Mouse (Mus musculus) intestine, embryonic 14.5 days (tissue): Measurements from ENCODE around the gene Pkp4. TPM values are rescaled to one million over a fixed set of nuclear protein-coding genes. Genes with fewer than 3 reads are reported as not detected.

ENCODE experiments used
- ATAC-seq: fragments of 200-750 bp; cut with Nextera tagmentation; replicated peaks from 2 replicates; pipeline ENCODE4 v1.8.0; 2017; ENCODE audit warnings: low read depth, moderate number of reproducible peaks, moderate TSS enrichment, moderate library complexity; ENCODE audit not compliant: low FRiP score, low TSS enrichment
- DNase-seq: peaks from one replicate; pipeline ENCODE4 v3.0.0-alpha.2; 2018; ENCODE audit warnings: low spot score
- H3K27ac ChIP-seq: fragments of 300-500 bp; sonication (generic); 2 replicates; pipeline ENCODE4 v1.5.1; 2014; ENCODE audit warnings: low read depth, mild to moderate bottlenecking, control low read depth
- H3K27me3 ChIP-seq: fragments of 300-500 bp; sonication (generic); replicated peaks from 2 replicates; pipeline ENCODE4 v1.6.1; 2014; ENCODE audit warnings: low read length, control low read depth; ENCODE audit not compliant: control insufficient read depth, insufficient read depth
- H3K36me3 ChIP-seq: fragments of 300-500 bp; sonication (generic); 2 replicates; pipeline ENCODE4 v1.6.1; 2014; ENCODE audit warnings: low read length, control low read depth; ENCODE audit not compliant: control insufficient read depth, insufficient read depth
- H3K4me1 ChIP-seq: fragments of 300-500 bp; sonication (generic); replicated peaks from 2 replicates; pipeline ENCODE4 v1.6.1; 2014; ENCODE audit warnings: low read length, control low read depth, mixed read lengths; ENCODE audit not compliant: control insufficient read depth, insufficient read depth
- H3K4me2 ChIP-seq: fragments of 300-500 bp; sonication (generic); 2 replicates; pipeline ENCODE4 v1.6.1; 2014; ENCODE audit warnings: low read length
- H3K4me3 ChIP-seq: fragments of 300-500 bp; sonication (generic); 2 replicates; pipeline ENCODE4 v1.5.1; 2014; ENCODE audit warnings: low read depth, low read length, control low read depth, mixed read lengths
- H3K9ac ChIP-seq: fragments of 300-500 bp; sonication (generic); 2 replicates; pipeline ENCODE4 v1.6.1; 2014; ENCODE audit warnings: mild to moderate bottlenecking, low read length
- H3K9me3 ChIP-seq: fragments of 300-500 bp; sonication (generic); 2 replicates; pipeline ENCODE4 v1.6.1; 2016; ENCODE audit warnings: low read length, control low read depth; ENCODE audit not compliant: control insufficient read depth
- WGBS: fragments of 180-500 bp; shearing (Covaris S2); extraction: QIAGEN DNeasy Blood & Tissue Kit; methylation state at CpG from one replicate; pipeline ENCODE4 v1.1.7; 2014; 5-methylcytosine and 5-hydroxymethylcytosine counted together
- polyA plus RNA-seq: library from polyadenylated mRNA; unstranded; fragments of >200 nt; fragmentation: Nextera tagmentation; extraction: Ambion mirVana; gene quantifications from 2 replicates; pipeline ENCODE4 v1.2.1, GENCODE M21; 2014

Pkp4 gene
- polyA plus RNA-seq, 1 experiment from 2014 or later = 24.4 TPM

GRCm38 (mm10) chr2:59230656-59231055 lies 70.0 kb downstream of the Pkp4 start:
- DNase-seq (no peak), ATAC-seq (no peak)
- H3K27ac ChIP-seq = no peak overlapping the region
- peaks cover 7% of the 10 kb centered on the region for H3K36me3 ChIP-seq
- no peak overlapping the region for H3K4me2 ChIP-seq
- no peaks in the 10 kb centered on the region for H3K4me1 ChIP-seq
- H3K9ac ChIP-seq = no peak overlapping the region
- H3K27me3 ChIP-seq = no peaks in the 10 kb centered on the region
- H3K9me3 ChIP-seq = no peaks in the 10 kb centered on the region
- no peak overlapping the region for H3K4me3 ChIP-seq
- WGBS = 61% methylated on average over 9 of the region's 9 CpGs

GRCm38 (mm10) chr2:59231514-59231913 lies 70.9 kb downstream of the Pkp4 start:
- Histone ChIP-seq H3K27me3 (no peaks in the 10 kb centered on the region), H3K4me3 (no peak overlapping the region), H3K9ac (no peak overlapping the region), H3K9me3 (no peaks in the 10 kb centered on the region), H3K4me2 (no peak overlapping the region), H3K36me3 (peaks cover 7% of the 10 kb centered on the region), H3K27ac (no peak overlapping the region), H3K4me1 (no peaks in the 10 kb centered on the region)
- ATAC-seq (no peak), DNase-seq (no peak)
- 83% methylated on average over 5 of the region's 5 CpGs for WGBS

- Histone ChIP-seq H3K9me3 (no peaks in the 10 kb centered on the region), H3K27me3 (no peaks in the 10 kb centered on the region), H3K4me1 (no peaks in the 10 kb centered on the region), H3K27ac (no peak overlapping the region), H3K4me3 (no peak overlapping the region), H3K4me2 (no peak overlapping the region), H3K36me3 (peaks cover 7% of the 10 kb centered on the region), H3K9ac (no peak overlapping the region)
- no peak for DNase-seq
- ATAC-seq = no peak
- WGBS = 86% methylated on average over 13 of the region's 13 CpGs
Observed at GRCm38 (mm10) chr2:59233294-59233923, 72.8 kb downstream of the Pkp4 start.

GRCm38 (mm10) chr2:59233936-59234335 lies 73.3 kb downstream of the Pkp4 start:
- H3K9me3 ChIP-seq = no peaks in the 10 kb centered on the region
- H3K4me2 ChIP-seq = no peak overlapping the region
- no peak overlapping the region for H3K4me3 ChIP-seq
- no peaks in the 10 kb centered on the region for H3K27me3 ChIP-seq
- no peaks in the 10 kb centered on the region for H3K4me1 ChIP-seq
- no peak overlapping the region for H3K27ac ChIP-seq
- peaks cover 7% of the 10 kb centered on the region for H3K36me3 ChIP-seq
- no peak for DNase-seq
- H3K9ac ChIP-seq = no peak overlapping the region
- WGBS = 85% methylated on average over 5 of the region's 5 CpGs
- ATAC-seq = no peak

- Histone ChIP-seq H3K4me2 (no peak overlapping the region), H3K36me3 (peaks cover 7% of the 10 kb centered on the region), H3K27me3 (no peaks in the 10 kb centered on the region), H3K4me1 (no peaks in the 10 kb centered on the region), H3K9me3 (no peaks in the 10 kb centered on the region), H3K27ac (no peak overlapping the region), H3K4me3 (no peak overlapping the region), H3K9ac (no peak overlapping the region)
- DNase-seq (no peak), ATAC-seq (no peak)
- 91% methylated on average over 5 of the region's 5 CpGs for WGBS
Observed at GRCm38 (mm10) chr2:59234537-59234936, 73.9 kb downstream of the Pkp4 start.

- WGBS = 63% methylated on average over 10 of the region's 10 CpGs
- Histone ChIP-seq H3K36me3 (no peaks in the 10 kb centered on the region), H3K27ac (no peak overlapping the region), H3K27me3 (no peaks in the 10 kb centered on the region), H3K9ac (no peak overlapping the region), H3K4me2 (no peak overlapping the region), H3K4me1 (no peaks in the 10 kb centered on the region), H3K4me3 (no peak overlapping the region), H3K9me3 (no peaks in the 10 kb centered on the region)
- DNase-seq (no peak), ATAC-seq (no peak)
Observed at GRCm38 (mm10) chr2:59239841-59240395, 79.3 kb downstream of the Pkp4 start.

GRCm38 (mm10) chr2:59242117-59242516 lies 81.5 kb downstream of the Pkp4 start:
- no peak for DNase-seq
- 93% methylated on average over 10 of the region's 10 CpGs for WGBS

GRCm38 (mm10) chr2:59244273-59245097 lies 83.8 kb downstream of the Pkp4 start:
- H3K4me2 ChIP-seq = no peak overlapping the region
- no peak overlapping the region for H3K27ac ChIP-seq
- no peaks in the 10 kb centered on the region for H3K36me3 ChIP-seq
- no peaks in the 10 kb centered on the region for H3K9me3 ChIP-seq
- no peak overlapping the region for H3K9ac ChIP-seq
- no peak overlapping the region for H3K4me3 ChIP-seq
- H3K4me1 ChIP-seq = no peaks in the 10 kb centered on the region
- H3K27me3 ChIP-seq = no peaks in the 10 kb centered on the region
- ATAC-seq = no peak
- WGBS = 90% methylated on average over 12 of the region's 12 CpGs
- no peak for DNase-seq

More at GRCm38 (mm10) chr2:59242117-59242516, 81.5 kb downstream of the Pkp4 start:
- Histone ChIP-seq H3K9me3 (no peaks in the 10 kb centered on the region), H3K27ac (no peak overlapping the region), H3K4me1 (no peaks in the 10 kb centered on the region), H3K9ac (no peak overlapping the region), H3K36me3 (no peaks in the 10 kb centered on the region), H3K27me3 (no peaks in the 10 kb centered on the region), H3K4me3 (no peak overlapping the region), H3K4me2 (no peak overlapping the region)
- ATAC-seq = no peak
